Mouse (Mus musculus) hindbrain, postnatal 0 days (tissue): ENCODE measurements at regions not wholly inside any gene's neighbourhood (a gene's known extent, or its start where the extent isn't known, plus 50 kb on each side); places are given as distances from the start of the nearest gene placed in this dataset.
A peak's percentile ranks its signal among the peaks of the same experiment; 100 is the strongest.

Experiments
- ATAC-seq: fragments of 200-750 bp; cut with Nextera tagmentation; 2 replicates; pipeline ENCODE4 v1.8.0; 2017; ENCODE audit warnings: mild to moderate bottlenecking, moderate TSS enrichment, moderate library complexity
- DNase-seq: peaks from one replicate; pipeline ENCODE4 v3.0.0-alpha.2; 2015; ENCODE audit warnings: low spot score
- H3K27ac ChIP-seq: fragments of 300-500 bp; sonication (generic); 2 replicates; pipeline ENCODE4 v1.5.1; 2014; ENCODE audit warnings: mild to moderate bottlenecking
- H3K27me3 ChIP-seq: fragments of 300-500 bp; sonication (generic); 2 replicates; pipeline ENCODE4 v1.6.1; 2014; ENCODE audit warnings: low read length, mixed read lengths; ENCODE audit not compliant: insufficient read depth
- H3K36me3 ChIP-seq: fragments of 300-500 bp; sonication (generic); 2 replicates; pipeline ENCODE4 v1.6.1; 2014; ENCODE audit warnings: low read length, mixed read lengths; ENCODE audit not compliant: insufficient read depth
- H3K4me1 ChIP-seq: fragments of 300-500 bp; sonication (generic); 2 replicates; pipeline ENCODE4 v1.6.1; 2014; ENCODE audit warnings: antibody characterized with exemption, low read length, mixed read lengths; ENCODE audit not compliant: insufficient read depth
- H3K4me2 ChIP-seq: fragments of 300-500 bp; sonication (generic); 2 replicates; pipeline ENCODE4 v1.6.1; 2014; ENCODE audit warnings: low read depth, mild to moderate bottlenecking, low read length, moderate library complexity, mixed read lengths
- H3K4me3 ChIP-seq: fragments of 300-500 bp; sonication (generic); 2 replicates; pipeline ENCODE4 v1.5.1; 2014; ENCODE audit warnings: low read length
- H3K9ac ChIP-seq: fragments of 300-500 bp; sonication (generic); replicated peaks from 2 replicates; pipeline ENCODE4 v1.6.1; 2014; ENCODE audit warnings: mild to moderate bottlenecking, low read length, moderate library complexity, mixed read lengths
- H3K9me3 ChIP-seq: fragments of 300-500 bp; sonication (generic); 2 replicates; pipeline ENCODE4 v1.6.1; 2016; ENCODE audit warnings: low read length, mixed read lengths
- CTCF ChIP-seq: IDR thresholded peaks from 2 replicates; pipeline ENCODE4 v1.5.1; 2016; ENCODE audit warnings: antibody characterized with exemption, control low read depth, low read depth
- WGBS: fragments of 180-500 bp; shearing (Covaris S2); extraction: QIAGEN DNeasy Blood & Tissue Kit; methylation state at CpG from one replicate; pipeline ENCODE4 v1.1.7; 2014; 5-methylcytosine and 5-hydroxymethylcytosine counted together

- Histone ChIP-seq H3K4me2 (no peak overlapping the region), H3K4me3 (no peak overlapping the region), H3K36me3 (no peaks in the 10 kb centered on the region), H3K9ac (no peak overlapping the region), H3K27me3 (no peaks in the 10 kb centered on the region), H3K4me1 (0 out of 2 replicates have a peak, but pooled peaks cover 7% of the 10 kb centered on the region), H3K9me3 (no peaks in the 10 kb centered on the region), H3K27ac (peak overlapping the region; percentile 61; the same call in 1 of the 2 replicates)
- DNase-seq (no peak), ATAC-seq (no peak)
- no peak for TF ChIP-seq CTCF
- whole genome bisulfite sequencing: 36% methylated on average over 1 of the region's 1 CpGs
Measured at GRCm38 (mm10) chr9:30520116-30520515, 93.2 kb downstream of the Snx19 start.

DNA sequence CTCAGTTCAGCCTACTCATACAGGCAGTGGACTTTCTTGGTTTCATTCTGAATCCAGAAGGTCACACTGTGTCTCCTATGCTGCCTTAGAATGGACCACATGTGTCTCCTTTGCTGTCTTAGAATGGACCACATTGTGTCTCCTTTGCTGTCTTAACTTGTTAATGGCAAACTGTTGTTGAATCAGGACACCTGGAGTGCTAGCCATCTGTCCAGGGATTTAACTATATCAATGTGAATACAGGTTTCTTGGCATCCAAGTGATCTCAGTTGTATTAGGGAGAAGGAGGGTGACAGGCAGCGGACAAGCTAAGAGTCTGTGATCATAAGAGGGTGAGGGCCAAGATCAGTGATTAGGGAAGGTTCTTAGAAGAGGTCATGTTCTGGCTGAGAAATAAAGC lies 92.3 kb downstream of the Snx19 start:
- TF ChIP-seq CTCF: no peak
- Histone ChIP-seq H3K27me3 (no peaks in the 10 kb centered on the region), H3K4me2 (no peak overlapping the region), H3K4me3 (no peak overlapping the region), H3K4me1 (0 out of 2 replicates have a peak, but pooled peaks cover 7% of the 10 kb centered on the region), H3K9ac (no peak overlapping the region), H3K27ac (no peak overlapping the region), H3K9me3 (no peaks in the 10 kb centered on the region), H3K36me3 (no peaks in the 10 kb centered on the region)
- DNase-seq: no peak
- whole genome bisulfite sequencing: 79% methylated on average over 1 of the region's 1 CpGs
- no peak for ATAC-seq
